Mouse (Mus musculus): ENCODE data around the gene Cers2. TPM values are rescaled to one million over a fixed set of nuclear protein-coding genes. Genes with fewer than 3 reads are reported as not detected.

The Cers2 gene
- polyA plus RNA-seq, 1 experiment from 2014 or later = 109 TPM

GRCm38 (mm10) chr3:95318548-95318947 is 4.0 kb downstream of the Cers2 start:
- H3K4me2 ChIP-seq (ENCODE audit: low read depth) = no peak overlapping the region
- DNase-seq (ENCODE audit: low spot score) (no peak), ATAC-seq (ENCODE audit: insufficient read depth, low FRiP score, low TSS enrichment) (no peak)
- peaks cover 13% of the 10 kb centered on the region for H3K36me3 ChIP-seq (ENCODE audit: control insufficient read depth, insufficient read depth, low read length)
- H3K9me3 ChIP-seq (ENCODE audit: control insufficient read depth, low read length) = no peaks in the 10 kb centered on the region
- 45% methylated on average over 6 of the region's 6 CpGs for WGBS
- H3K9ac ChIP-seq (ENCODE audit: low read length) = no peak overlapping the region; the same call in 1 of the 2 replicates
- H3K4me3 ChIP-seq (ENCODE audit: low read depth, low read length) = no peak overlapping the region
- H3K4me1 ChIP-seq (ENCODE audit: control insufficient read depth, insufficient read depth, low read length) = peaks cover 18% of the 10 kb centered on the region; the same call in 1 of the 2 replicates
- no peak overlapping the region for H3K27ac ChIP-seq (ENCODE audit: low read depth, low read length)
- H3K27me3 ChIP-seq (ENCODE audit: control insufficient read depth, insufficient read depth, low read length) = no peaks in the 10 kb centered on the region

GRCm38 (mm10) chr3:95319110-95319509 is 4.5 kb downstream of the Cers2 start:
- H3K9ac ChIP-seq (ENCODE audit: low read length) = no peak overlapping the region
- H3K4me1 ChIP-seq (ENCODE audit: control insufficient read depth, insufficient read depth, low read length) = peaks cover 18% of the 10 kb centered on the region; the same call in 1 of the 2 replicates
- DNase-seq (ENCODE audit: low spot score) (no peak), ATAC-seq (ENCODE audit: insufficient read depth, low FRiP score, low TSS enrichment) (no peak)
- H3K4me3 ChIP-seq (ENCODE audit: low read depth, low read length) = no peak overlapping the region
- no peak overlapping the region for H3K27ac ChIP-seq (ENCODE audit: low read depth, low read length)
- peaks cover 17% of the 10 kb centered on the region for H3K36me3 ChIP-seq (ENCODE audit: control insufficient read depth, insufficient read depth, low read length)
- H3K9me3 ChIP-seq (ENCODE audit: control insufficient read depth, low read length) = no peaks in the 10 kb centered on the region
- H3K4me2 ChIP-seq (ENCODE audit: low read depth) = no peak overlapping the region
- no peaks in the 10 kb centered on the region for H3K27me3 ChIP-seq (ENCODE audit: control insufficient read depth, insufficient read depth, low read length)
- 75% methylated on average over 2 of the region's 2 CpGs for WGBS

- Histone ChIP-seq H3K4me2 (ENCODE audit: low read depth) (no peak overlapping the region), H3K9ac (ENCODE audit: low read length) (no peak overlapping the region), H3K36me3 (ENCODE audit: control insufficient read depth, insufficient read depth, low read length) (peaks cover 23% of the 10 kb centered on the region), H3K4me1 (ENCODE audit: control insufficient read depth, insufficient read depth, low read length) (peaks cover 18% of the 10 kb centered on the region; the same call in 1 of the 2 replicates), H3K27ac (ENCODE audit: low read depth, low read length) (no peak overlapping the region), H3K4me3 (ENCODE audit: low read depth, low read length) (no peak overlapping the region), H3K9me3 (ENCODE audit: control insufficient read depth, low read length) (no peaks in the 10 kb centered on the region), H3K27me3 (ENCODE audit: control insufficient read depth, insufficient read depth, low read length) (no peaks in the 10 kb centered on the region)
- DNase-seq (ENCODE audit: low spot score) (no peak), ATAC-seq (ENCODE audit: insufficient read depth, low FRiP score, low TSS enrichment) (no peak)
- WGBS = 78% methylated on average over 12 of the region's 12 CpGs
Observed at GRCm38 (mm10) chr3:95319701-95320625, 5.4 kb downstream of the Cers2 start.

- no peak overlapping the region for H3K4me3 ChIP-seq (ENCODE audit: low read depth, low read length)
- no peaks in the 10 kb centered on the region for H3K27me3 ChIP-seq (ENCODE audit: control insufficient read depth, insufficient read depth, low read length)
- DNase-seq (ENCODE audit: low spot score) (no peak), ATAC-seq (ENCODE audit: insufficient read depth, low FRiP score, low TSS enrichment) (no peak)
- H3K9ac ChIP-seq (ENCODE audit: low read length) = no peak overlapping the region
- no peak overlapping the region for H3K4me2 ChIP-seq (ENCODE audit: low read depth)
- H3K4me1 ChIP-seq (ENCODE audit: control insufficient read depth, insufficient read depth, low read length) = peaks cover 3% of the 10 kb centered on the region; the same call in 1 of the 2 replicates
- WGBS = 91% methylated on average over 3 of the region's 3 CpGs
- H3K9me3 ChIP-seq (ENCODE audit: control insufficient read depth, low read length) = no peaks in the 10 kb centered on the region
- peaks cover 35% of the 10 kb centered on the region for H3K36me3 ChIP-seq (ENCODE audit: control insufficient read depth, insufficient read depth, low read length)
- H3K27ac ChIP-seq (ENCODE audit: low read depth, low read length) = no peak overlapping the region
Observed at GRCm38 (mm10) chr3:95323429-95323828, 8.8 kb downstream of the Cers2 start.

GRCm38 (mm10) chr3:95324454-95325144 is 10.0 kb downstream of the Cers2 start:
- WGBS = 90% methylated on average over 6 of the region's 6 CpGs
- H3K9me3 ChIP-seq (ENCODE audit: control insufficient read depth, low read length) = no peaks in the 10 kb centered on the region
- ATAC-seq (ENCODE audit: insufficient read depth, low FRiP score, low TSS enrichment) (no peak), DNase-seq (ENCODE audit: low spot score) (no peak)
- H3K4me3 ChIP-seq (ENCODE audit: low read depth, low read length) = no peak overlapping the region
- peaks cover 35% of the 10 kb centered on the region for H3K36me3 ChIP-seq (ENCODE audit: control insufficient read depth, insufficient read depth, low read length)
- H3K27ac ChIP-seq (ENCODE audit: low read depth, low read length) = no peak overlapping the region
- H3K9ac ChIP-seq (ENCODE audit: low read length) = no peak overlapping the region
- no peaks in the 10 kb centered on the region for H3K4me1 ChIP-seq (ENCODE audit: control insufficient read depth, insufficient read depth, low read length)
- H3K27me3 ChIP-seq (ENCODE audit: control insufficient read depth, insufficient read depth, low read length) = no peaks in the 10 kb centered on the region
- no peak overlapping the region for H3K4me2 ChIP-seq (ENCODE audit: low read depth)

- Histone ChIP-seq H3K9me3 (ENCODE audit: control insufficient read depth, low read length) (no peaks in the 10 kb centered on the region), H3K4me1 (ENCODE audit: control insufficient read depth, insufficient read depth, low read length) (no peaks in the 10 kb centered on the region), H3K36me3 (ENCODE audit: control insufficient read depth, insufficient read depth, low read length) (peaks cover 25% of the 10 kb centered on the region), H3K9ac (ENCODE audit: low read length) (no peak overlapping the region), H3K27me3 (ENCODE audit: control insufficient read depth, insufficient read depth, low read length) (no peaks in the 10 kb centered on the region), H3K27ac (ENCODE audit: low read depth, low read length) (no peak overlapping the region), H3K4me2 (ENCODE audit: low read depth) (no peak overlapping the region), H3K4me3 (ENCODE audit: low read depth, low read length) (no peak overlapping the region)
- ATAC-seq (ENCODE audit: insufficient read depth, low FRiP score, low TSS enrichment) (no peak), DNase-seq (ENCODE audit: low spot score) (no peak)
- 98% methylated on average over 1 of the region's 1 CpGs for whole genome bisulfite sequencing
Observed at GRCm38 (mm10) chr3:95328803-95329404, 14.3 kb downstream of the Cers2 start.

- 82% methylated on average over 1 of the region's 1 CpGs for WGBS
- no peak for ATAC-seq (ENCODE audit: insufficient read depth, low FRiP score, low TSS enrichment)
- DNase-seq (ENCODE audit: low spot score) = no peak
Observed at GRCm38 (mm10) chr3:95331528-95331927, 16.9 kb downstream of the Cers2 start.

GRCm38 (mm10) chr3:95337345-95337744 is 22.8 kb downstream of the Cers2 start:
- H3K9me3 ChIP-seq (ENCODE audit: control insufficient read depth, low read length) = no peaks in the 10 kb centered on the region
- no peak overlapping the region for H3K4me3 ChIP-seq (ENCODE audit: low read depth, low read length)
- 97% methylated on average over 4 of the region's 4 CpGs for WGBS
- no peaks in the 10 kb centered on the region for H3K4me1 ChIP-seq (ENCODE audit: control insufficient read depth, insufficient read depth, low read length)
- no peaks in the 10 kb centered on the region for H3K27me3 ChIP-seq (ENCODE audit: control insufficient read depth, insufficient read depth, low read length)
- H3K9ac ChIP-seq (ENCODE audit: low read length) = no peak overlapping the region
- DNase-seq (ENCODE audit: low spot score) = no peak
- no peak overlapping the region for H3K4me2 ChIP-seq (ENCODE audit: low read depth)
- no peak overlapping the region for H3K27ac ChIP-seq (ENCODE audit: low read depth, low read length)
- H3K36me3 ChIP-seq (ENCODE audit: control insufficient read depth, insufficient read depth, low read length) = peaks cover 27% of the 10 kb centered on the region
- ATAC-seq (ENCODE audit: insufficient read depth, low FRiP score, low TSS enrichment) = no peak

More at GRCm38 (mm10) chr3:95331528-95331927, 16.9 kb downstream of the Cers2 start:
- H3K9ac ChIP-seq (ENCODE audit: low read length) = no peak overlapping the region
- no peak overlapping the region for H3K27ac ChIP-seq (ENCODE audit: low read depth, low read length)
- no peak overlapping the region for H3K4me3 ChIP-seq (ENCODE audit: low read depth, low read length)
- no peaks in the 10 kb centered on the region for H3K27me3 ChIP-seq (ENCODE audit: control insufficient read depth, insufficient read depth, low read length)
- no peaks in the 10 kb centered on the region for H3K9me3 ChIP-seq (ENCODE audit: control insufficient read depth, low read length)
- H3K4me2 ChIP-seq (ENCODE audit: low read depth) = no peak overlapping the region
- H3K36me3 ChIP-seq (ENCODE audit: control insufficient read depth, insufficient read depth, low read length) = peaks cover 18% of the 10 kb centered on the region
- H3K4me1 ChIP-seq (ENCODE audit: control insufficient read depth, insufficient read depth, low read length) = no peaks in the 10 kb centered on the region
